Mouse (Mus musculus) lung, postnatal 25 days (tissue): Measurements from ENCODE around the gene Pate2.
A peak's percentile ranks its signal among the peaks of the same experiment; 100 is the strongest.

ENCODE experiments used
- DNase-seq: peaks from one replicate; pipeline ENCODE4 v3.0.0; 2022; ENCODE audit warnings: low spot score

The Pate2 gene

DNA sequence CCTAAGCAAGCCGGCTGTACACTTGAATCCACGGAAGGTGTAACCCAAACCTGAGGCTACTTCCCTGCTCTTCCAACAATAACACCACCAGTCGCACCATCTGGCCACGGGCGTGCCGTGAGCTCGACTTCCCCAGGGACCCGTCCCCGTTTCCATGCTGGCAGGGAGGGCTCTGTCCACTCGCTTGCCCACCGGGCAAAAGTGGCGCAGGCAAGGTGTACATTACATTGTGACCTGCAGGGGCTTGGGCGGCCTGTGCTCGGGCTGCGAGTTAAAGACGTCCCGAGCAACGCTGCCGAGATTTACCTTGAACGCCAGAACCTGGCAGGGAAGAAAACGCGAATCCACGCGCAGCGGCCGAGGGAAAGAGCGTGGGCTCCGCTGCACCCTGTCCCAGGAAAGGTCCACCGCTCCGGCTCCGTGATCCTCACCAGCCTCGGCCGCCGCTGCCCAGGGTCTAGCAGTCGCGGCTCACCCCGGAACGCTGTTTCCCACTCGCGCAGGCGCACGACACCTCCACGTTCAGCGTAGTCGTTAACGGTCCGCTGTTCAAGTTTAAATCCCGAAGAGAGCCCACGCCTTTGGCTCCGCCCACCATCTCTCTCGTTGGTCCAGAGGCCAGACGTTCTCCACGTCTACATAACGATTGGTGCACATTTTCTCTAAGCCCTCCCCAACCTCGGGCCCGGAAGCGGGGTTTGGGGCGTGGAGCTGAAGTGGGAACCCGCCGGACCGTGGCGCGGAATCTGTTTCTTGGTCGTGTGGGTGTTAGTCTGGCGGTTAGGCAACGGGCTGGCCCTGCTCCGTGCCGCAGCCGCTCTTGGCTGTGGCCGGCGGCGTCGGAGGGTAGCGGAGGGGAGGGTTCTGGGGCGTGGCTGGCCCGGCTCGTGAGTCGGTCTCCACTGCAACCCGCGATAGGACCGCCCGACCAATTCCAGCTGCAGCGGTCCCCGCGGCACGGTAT is at the start of gene Pate2, which contains the start of gene Hyls1:
Gene Pate2 (plus strand): TSS at position 714 of the 964 bp plus-strand sequence.
Gene Hyls1 (minus strand): TSS at position 828 of the 964 bp plus-strand sequence.
- DNase-seq, result peak; percentile 96

DNA sequence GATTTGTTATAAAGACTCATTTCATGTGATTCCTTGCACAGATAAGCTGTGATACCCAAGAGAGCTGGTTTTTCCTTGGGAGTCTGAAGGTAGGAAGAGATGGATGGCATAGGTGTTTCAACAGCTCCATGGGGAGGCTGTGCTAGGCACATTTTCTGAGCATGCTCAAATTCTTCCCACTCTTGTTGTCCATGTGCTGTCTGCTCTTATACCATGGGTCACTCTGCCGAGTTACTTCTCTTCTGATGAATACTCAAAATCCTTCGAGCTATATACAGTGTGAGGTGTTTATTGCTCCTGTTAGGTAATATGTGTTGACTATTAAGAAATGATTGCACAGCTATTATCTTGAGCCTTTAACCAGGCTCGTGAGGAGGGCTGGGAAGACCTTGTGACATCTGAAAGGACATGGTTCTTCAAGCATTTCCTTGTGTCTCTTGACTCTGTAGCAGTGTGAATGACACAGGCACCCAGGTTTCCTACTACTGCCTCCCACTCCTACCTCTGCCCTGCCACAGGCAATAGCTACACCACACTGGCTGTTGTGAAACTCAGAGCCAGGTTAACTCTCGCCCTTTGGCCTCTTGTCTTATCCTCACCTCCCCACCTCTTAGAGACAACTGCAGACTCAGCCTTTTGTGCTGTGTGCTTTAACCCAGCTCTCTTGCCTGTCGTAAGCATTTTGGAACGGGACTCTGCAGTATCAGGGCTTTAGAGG is 49.3 kb upstream of the Pate2 start:
- no peak for DNase-seq

DNA sequence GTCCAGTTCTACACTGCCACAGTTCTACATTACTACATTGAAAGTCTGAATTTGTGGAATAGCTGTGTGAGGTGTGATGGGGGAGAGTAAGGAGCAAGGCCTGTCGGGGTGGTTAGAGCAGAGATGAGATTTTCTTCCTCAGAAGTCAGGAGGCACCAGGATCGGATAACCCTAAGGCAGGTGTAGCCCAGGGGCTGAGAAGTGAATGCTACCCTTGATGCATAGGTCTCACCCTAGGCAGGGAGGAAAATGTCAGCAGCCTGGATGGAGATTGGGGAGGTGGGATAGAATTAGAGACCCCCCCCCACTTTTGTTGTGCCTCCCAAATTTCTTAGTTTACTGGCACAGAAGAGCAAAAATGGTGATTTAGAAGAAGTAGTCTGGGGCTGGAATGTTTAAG is 47.8 kb upstream of the Pate2 start:
- no peak for DNase-seq

DNA sequence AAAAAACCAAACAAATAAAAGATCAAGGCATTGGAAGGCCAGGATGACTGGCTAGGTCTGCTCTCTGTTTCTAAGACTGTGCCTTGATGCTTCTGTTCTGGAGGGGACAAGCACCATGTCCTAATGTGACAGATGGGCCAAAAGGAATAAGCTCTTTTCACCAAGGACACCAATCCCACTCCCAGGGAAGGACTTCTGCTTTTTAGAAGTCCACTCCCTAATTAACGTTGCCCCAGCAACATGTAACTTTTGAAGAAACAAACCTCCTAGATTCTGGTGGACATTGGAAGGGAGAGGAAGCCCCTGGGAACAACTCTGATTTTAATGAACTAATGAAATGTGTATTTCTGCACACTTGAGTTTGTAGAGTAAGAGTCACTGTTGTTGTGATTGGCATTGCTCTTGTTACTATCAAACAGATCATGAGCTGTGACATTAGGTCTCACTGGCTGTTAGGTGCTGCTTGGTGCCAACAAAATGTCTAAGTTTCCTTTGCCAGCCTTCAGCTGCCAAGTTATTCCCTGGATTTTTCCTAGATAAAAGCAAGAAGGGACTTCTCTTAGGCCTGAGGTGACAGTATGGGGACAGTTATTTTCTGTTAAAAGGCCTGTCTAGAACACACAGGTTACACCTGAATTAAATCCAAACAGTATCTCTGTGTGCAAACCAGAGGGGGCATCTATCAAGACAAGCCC is 47.1 kb upstream of the Pate2 start:
- DNase-seq, result peak; percentile 14

DNA sequence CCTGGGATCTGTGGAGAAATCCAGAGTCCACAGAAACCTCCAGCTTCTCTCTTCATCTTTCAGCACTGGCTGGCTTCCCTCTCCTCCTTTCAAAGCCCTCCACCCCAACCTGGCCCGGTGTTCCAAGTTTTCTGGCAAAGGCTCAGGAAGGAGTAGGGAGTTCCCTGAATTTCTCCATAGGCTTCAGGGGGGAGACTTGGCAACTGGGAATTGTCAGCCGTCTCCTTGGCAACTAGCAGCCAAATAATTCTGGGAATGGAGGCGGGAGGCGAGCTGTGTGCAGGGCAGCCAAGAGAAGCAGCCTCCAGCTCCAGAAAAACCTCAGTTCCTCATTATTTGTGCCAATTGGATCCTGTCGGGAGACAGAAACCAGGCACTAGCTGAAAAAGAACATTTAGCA is 46.5 kb upstream of the Pate2 start:
- peak; percentile 56 for DNase-seq

DNA sequence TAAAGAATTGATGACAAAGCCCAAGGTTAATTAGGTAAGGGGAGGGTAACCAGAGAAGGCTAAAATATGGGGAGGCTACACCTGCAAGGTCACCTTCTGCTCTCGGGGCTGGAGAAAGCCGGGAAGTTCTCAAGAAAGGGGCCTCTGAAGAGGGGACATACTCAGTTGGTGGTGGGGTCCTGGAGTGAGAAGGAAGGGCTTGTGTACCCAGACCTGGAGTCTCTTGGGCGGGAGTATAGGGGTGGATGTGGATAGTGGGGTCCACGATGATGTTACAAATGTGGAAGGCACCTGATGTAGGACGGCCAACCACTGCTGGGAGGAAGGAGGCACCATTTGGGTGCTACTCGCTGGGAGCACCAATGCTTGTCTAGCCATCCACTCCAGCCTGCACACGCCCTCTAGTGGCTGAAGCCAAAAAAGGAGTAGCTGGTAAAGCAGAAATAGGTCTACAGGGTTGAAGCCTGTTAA is 46.1 kb upstream of the Pate2 start:
- DNase-seq, result peak; percentile 71

DNA sequence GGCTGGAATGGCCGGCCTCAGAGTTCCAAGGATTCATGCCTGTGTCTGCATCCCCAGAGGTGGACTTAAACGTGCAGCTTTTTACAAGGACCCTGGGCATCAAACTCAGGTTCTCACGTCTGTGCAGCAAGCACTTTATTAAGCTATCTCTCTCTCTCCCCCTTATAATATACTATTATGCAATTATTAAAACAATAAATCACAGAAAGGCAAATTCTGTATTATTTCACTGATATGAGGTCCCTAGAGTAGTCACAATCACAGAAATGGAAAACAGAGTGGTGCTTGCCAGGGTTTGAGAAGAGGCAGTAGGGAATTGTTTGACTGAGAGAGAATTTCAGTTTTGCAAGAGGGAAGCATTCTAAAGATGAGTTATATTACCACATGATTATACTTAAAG is 40.9 kb upstream of the Pate2 start:
- DNase-seq, result no peak

DNA sequence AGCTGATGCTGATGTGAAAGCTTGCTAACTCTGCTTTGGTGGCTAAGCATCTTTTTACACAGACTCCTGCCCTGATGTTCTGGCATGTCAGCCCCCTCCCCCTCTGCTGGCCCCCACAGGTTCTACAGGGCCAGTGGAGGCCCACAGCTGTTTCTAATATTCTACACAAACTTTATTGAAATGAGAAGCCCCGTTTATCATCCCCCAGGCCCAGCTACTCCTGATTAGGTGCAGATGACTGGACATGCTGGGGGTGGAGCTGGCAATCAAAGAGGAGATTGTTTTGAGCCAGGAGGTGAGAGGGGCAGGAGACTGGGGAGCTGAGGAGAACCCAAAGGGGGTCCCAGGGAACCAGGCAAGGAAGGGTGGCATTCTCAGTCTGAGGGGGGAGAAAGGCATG is 40.3 kb upstream of the Pate2 start:
- DNase-seq, result no peak

DNA sequence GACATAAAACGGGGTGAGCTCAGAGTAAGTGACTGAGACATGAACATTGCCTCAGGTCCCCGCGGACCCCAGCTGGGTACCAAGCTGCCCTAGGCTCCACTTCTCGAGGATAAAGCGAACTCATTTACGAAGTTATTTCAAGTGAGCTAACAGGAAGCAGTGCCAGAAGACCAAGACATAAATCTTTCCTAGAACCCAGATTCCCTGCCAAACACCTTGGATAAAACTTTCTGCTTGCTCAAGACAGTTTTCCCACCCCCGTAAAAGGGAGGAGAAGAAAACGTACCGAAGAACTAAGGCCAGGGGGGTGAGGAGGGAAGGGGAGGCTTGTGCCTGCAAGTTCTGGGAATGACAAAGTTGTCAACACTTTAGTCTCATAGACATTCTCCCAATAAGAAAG is 36.8 kb upstream of the Pate2 start:
- DNase-seq, result peak; percentile 7

DNA sequence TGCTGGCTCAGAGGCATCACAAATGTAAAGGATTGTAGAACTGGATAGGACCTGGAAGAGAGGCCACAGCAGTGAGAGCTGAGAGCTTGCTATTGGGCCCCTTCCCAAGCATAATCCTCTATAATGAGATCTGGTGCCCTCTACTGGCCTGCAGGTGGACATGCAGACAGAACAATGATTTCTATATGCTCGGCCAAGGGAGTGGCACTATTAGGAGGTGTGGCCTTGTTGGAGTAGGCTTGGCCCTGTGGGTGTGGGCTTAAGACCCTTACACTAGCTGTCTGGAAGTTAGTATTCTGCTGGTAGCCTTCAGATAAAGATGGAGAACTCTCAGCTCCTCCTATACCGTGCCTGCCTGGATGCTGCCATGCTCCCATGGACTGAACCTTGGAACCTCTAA is 35.0 kb upstream of the Pate2 start:
- DNase-seq, result peak; percentile 44

DNA sequence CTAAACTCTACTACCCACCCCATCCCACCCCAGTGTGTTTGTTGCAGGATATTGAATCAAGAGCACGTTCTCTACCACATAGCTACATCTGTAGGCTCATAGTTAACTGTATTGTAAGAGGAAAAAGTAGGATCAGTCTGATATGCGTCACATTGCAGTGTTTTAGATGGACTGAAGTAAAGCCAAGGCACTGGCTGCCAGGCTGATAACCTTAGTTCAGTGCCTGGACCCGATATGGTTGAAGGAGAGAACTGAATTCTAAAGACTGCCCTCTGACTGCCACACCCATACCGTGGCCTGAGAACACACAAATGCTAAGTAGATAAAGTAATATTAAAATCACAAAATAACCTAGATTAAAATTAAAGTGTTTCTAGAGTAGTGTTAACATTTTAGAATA is 34.2 kb upstream of the Pate2 start:
- no peak for DNase-seq

DNA sequence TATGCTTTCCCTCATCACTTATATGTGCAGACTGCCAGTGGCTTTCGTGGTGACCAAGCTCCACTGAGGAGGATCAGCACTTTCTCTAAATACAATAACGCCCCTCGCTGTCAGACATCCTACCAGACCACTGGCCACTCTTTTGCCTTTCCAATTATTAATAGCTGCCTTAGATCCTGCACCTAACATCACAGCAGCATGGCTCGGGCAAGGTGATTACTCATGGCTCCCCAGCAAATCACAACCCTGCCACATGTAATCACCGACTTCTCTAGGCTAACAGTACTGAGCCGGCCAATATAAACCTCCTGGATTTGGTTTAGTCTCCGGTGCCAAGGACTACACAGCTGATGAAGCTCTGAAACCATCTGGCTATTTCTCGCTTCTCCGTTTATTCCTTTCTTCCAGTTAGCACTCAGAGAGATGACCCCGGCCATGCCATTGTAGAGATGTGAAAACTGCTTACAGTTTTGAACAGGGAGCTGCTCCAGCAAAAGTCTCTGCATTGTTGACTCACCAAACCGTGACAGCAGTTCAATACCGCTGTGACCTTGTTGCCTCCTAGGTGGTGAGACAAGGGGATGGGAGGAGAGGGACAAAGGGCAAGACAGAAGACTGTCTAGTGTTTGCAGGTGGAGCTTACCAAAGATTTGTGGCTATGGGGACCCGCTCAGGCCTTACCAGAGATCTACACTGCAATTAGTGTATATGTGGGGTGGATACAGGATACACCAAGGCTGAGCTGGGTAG is 30.9 kb upstream of the Pate2 start:
- DNase-seq, result no peak

DNA sequence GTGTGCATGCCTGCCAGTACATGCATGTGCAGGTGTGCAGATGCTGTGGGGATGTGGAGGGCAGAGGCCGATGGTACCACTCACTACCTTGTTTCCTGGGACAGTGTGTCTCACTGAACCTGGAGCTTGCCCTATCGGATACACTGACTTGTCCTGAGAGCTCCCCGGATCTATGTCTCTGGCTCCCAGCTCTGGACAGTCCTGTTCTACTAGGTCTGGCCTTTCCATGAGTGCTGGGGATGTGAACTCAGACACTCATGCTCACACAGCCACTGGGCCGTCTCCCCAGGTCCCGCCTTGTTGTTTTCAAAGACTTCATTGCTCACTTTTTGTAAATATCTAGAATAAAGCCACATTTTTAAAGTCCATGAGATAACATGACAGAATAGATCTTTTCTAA is 29.1 kb upstream of the Pate2 start:
- no peak for DNase-seq

DNA sequence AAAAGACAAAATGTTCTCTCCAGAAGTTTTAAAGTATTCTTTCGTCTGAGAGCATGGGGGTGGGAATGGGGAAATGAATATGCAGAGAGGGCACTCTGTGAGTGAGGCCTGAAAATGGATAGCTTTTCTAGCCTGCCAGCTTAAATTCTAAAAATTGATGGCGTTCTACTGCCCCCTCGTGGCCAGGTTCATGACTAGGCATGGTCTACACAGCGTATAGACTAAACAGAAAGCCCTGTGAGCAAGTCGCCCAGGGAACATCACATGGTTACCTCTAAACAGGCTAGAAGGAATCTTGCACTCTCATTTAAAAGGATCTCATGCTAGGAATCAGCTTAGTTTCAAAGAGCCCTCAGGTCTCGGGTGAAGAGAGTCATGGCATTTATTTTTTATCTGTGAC is 28.6 kb upstream of the Pate2 start:
- DNase-seq, result peak; percentile 73

DNA sequence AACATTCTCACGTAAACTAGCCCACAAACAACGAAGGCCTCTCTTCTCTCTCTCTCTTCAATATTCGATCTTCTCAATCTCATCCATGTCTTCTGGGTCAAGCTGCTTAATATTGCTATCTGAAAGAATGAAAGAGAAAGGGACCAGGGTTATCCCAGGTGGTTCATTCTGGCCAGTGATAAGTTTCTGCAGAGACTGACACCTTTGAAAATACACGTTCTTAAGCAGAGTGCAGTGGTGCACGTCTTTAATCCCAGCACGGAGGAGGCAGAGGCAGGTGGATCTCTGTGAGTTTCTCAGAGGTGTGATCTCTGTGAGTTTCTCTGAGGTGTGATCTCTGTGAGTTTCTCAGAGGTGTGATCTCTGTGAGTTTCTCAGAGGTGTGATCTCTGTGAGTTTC is 28.1 kb upstream of the Pate2 start:
- no peak for DNase-seq

DNA sequence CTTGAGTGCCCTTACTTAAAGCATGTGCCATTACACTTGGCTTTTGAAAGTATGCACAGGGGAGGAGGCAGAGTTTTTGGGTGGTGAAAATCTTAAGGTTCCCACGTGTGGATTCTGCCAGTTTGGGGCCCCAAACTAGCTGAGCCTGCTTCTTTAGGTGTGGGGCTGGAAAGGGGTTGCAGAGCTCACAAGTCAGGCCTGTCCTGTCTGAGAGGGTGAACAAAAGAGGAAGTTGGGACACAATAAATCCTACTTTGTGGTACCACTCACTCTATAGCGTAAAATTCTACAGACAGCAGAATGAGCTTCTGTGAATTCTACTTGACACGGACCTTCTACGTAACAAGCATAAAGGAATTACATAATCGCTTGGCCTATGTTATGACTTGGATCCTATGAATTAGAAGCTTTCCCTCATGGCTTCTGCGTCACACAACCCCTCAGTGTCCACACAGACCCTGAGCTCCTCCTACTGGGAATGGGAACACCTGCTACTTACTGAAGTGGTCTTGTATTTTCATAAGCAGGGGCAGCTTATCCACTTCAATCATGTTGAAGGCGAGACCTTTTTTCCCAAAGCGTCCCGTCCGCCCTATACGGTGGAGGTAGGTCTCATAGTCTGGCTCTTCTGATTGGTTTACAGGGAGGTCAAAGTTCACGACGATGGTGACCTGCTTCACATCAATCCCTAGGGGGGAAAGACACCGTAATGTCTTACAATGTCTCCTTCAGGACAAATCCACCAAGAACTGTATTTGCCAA is 26.8 kb upstream of the Pate2 start:
- no peak for DNase-seq

DNA sequence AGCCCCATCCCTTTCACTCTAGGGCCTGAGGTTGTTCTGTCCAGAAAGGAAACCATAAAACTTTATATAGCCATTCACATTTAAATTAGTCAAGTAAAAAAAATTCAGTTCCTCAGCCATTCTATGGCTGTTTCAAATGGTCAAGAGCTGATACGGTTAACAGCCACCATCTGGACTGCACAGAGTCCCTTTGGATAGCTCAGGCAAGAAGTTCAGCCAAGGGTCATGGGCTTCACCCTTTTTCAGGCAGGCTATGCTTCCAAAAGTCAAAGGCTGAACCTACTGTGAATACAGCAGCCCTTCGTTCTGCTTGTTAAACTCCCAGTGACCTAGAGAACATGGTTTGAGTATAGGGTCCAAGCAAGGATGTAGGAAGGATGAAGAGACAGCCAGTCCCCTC is 25.4 kb upstream of the Pate2 start:
- no peak for DNase-seq

DNA sequence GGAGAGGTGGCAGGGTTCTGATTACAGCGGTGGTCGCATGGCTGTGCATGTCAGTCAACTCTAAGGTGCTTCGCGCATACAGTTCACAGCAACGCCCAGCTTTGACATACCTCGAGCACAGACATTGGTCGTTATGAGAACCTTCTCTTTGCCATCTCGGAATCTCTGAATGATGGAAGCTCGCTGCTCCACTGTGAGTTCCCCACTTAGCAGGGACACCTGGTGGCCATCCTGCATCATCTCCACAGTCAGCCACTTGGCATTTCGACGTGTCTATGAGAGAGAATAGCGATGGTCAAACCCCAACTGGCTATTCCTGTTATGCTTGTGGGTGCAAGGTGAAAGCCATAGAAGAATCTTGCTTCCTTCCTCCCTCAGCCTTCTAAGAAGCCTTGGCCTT is 24.4 kb upstream of the Pate2 start:
- no peak for DNase-seq

DNA sequence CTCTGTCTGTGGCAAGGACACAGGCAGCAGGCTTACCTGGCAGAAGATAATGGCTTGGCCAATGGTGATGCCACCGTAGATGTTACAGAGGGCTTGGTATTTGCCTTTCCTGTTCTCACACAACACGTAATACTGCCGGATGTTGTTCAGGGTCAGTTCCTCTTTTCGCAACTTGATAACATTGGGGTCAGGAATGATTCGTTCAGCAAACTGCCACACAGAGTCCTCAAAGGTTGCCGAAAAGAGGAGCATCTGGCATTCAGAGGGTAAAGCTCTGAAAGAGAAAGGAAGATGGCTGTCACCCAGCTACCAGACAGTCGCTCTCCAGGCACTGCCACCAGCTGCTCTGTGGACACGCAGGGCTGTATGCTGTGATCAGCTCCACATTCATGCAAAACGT is 23.3 kb upstream of the Pate2 start:
- peak; percentile 19 for DNase-seq

DNA sequence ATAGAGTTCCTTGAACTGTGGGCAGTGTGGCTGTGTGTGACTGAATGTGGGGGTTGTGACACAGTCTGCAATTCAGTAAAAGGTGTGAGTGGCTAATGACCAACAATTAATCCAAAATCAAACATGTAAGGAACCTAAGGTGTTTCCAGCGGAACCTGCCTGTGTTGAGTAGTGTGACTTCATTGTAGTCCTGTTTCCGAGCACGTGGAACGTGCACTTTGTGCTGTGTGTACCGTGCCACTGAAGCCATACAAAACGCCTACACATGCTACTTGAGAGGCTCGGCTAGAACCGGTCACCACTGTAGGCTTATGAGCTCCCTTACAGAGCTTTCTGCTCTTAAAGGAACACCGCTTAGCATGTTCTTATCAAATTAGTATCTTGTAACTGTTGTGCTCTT is 21.6 kb upstream of the Pate2 start:
- DNase-seq, result no peak

DNA sequence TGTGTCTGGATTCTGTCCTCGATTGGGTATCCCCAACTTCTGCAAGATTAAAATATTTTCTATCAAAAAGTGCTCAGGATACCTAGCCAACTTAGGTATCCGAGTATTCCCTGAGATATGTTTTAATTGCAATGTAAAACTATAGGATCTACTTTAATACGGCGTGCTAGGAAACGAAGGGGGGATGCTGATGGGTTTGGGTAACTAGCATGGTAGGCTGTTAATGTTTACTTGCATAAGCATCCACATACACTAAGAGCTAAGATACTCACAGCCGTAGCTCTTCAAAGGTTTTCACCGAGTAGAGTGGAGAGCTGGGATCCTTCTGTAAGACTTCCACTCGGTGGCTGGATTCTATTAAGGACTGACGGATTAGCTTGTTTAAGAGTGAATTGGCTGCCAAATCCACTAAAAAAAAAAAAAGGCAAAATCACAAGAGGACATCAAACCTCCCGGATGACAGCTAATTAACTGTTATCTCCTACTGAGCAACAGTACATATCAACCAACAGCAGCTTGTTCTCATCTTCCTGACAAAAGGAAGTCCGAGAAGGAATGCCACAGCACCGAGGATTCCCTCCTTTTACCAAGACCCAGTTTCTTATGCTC is 13.5 kb upstream of the Pate2 start:
- no peak for DNase-seq
